Mouse (Mus musculus) olfactory bulb, adult 2 months (tissue): ENCODE data around the gene Tusc2.

Experiments
- CTCF ChIP-seq: fragments of 200-500 bp; IDR thresholded peaks from 2 replicates; pipeline ENCODE4 v1.5.1; 2012; ENCODE audit warnings: low read depth, mild to moderate bottlenecking, low read length, moderate library complexity; ENCODE audit not compliant: insufficient read depth
- POLR2A ChIP-seq: fragments of 200-500 bp; IDR thresholded peaks from 2 replicates; pipeline ENCODE4 v1.6.1; 2012; ENCODE audit warnings: mild to moderate bottlenecking, low read depth, low read length, moderate library complexity; ENCODE audit not compliant: insufficient read depth

GRCm38 (mm10) chr9:107611456-107612190 is 48.6 kb downstream of the Tusc2 start:
- TF ChIP-seq CTCF (no peak), POLR2A (no peak)
